Mouse (Mus musculus) MEL (cell line): ENCODE measurements around the gene Nudt16. TPM values are rescaled to one million over a fixed set of nuclear protein-coding genes. Genes with fewer than 3 reads are reported as not detected.

Source experiments
- DNase-seq: peaks from one replicate; pipeline ENCODE4 v3.0.0; 2011; ENCODE audit warnings: low read depth, low spot score
- H3K27ac ChIP-seq: 2 replicates; pipeline ENCODE4 v1.5.1; 2012; ENCODE audit warnings: low read depth, mild to moderate bottlenecking, control low read depth, low read length, moderate library complexity; ENCODE audit not compliant: control insufficient read depth
- H3K27me3 ChIP-seq, 2 experiments: fragments of 150-350 bp in 1 of 2; sonication (generic) in 1 of 2; 2 replicates each; pipeline ENCODE4 v1.6.1; 2012; ENCODE audit warnings: low read length in 2 of 2, mild to moderate bottlenecking in 2 of 2, improper control_type of control experiment in 1 of 2, moderate library complexity in 1 of 2; ENCODE audit not compliant: insufficient read depth in 2 of 2, control insufficient read depth in 1 of 2
- H3K36me3 ChIP-seq, 2 experiments: 2 replicates each; pipeline ENCODE4 v1.6.1; 2012 to 2014; ENCODE audit warnings: low read length in 2 of 2, improper control_type of control experiment in 1 of 2, inconsistent platforms in 1 of 2, mild to moderate bottlenecking in 1 of 2; ENCODE audit not compliant: insufficient read depth in 2 of 2, control insufficient read depth in 1 of 2
- H3K4me1 ChIP-seq, 2 experiments: fragments of 150-350 bp in 1 of 2; sonication (generic) in 1 of 2; 2 replicates each; pipeline ENCODE4 v1.6.1; 2012; ENCODE audit warnings: low read length in 2 of 2, improper control_type of control experiment in 1 of 2, mild to moderate bottlenecking in 1 of 2; ENCODE audit not compliant: insufficient read depth in 2 of 2, control insufficient read depth in 1 of 2
- H3K4me3 ChIP-seq, 2 experiments: fragments of 150-350 bp in 1 of 2; sonication (generic) in 1 of 2; 2 replicates each; pipeline ENCODE4 v1.5.1; 2012; ENCODE audit warnings: low read depth in 2 of 2, low read length in 2 of 2, mild to moderate bottlenecking in 2 of 2, moderate library complexity in 2 of 2, control low read depth in 1 of 2, improper control_type of control experiment in 1 of 2; ENCODE audit not compliant: control insufficient read depth in 1 of 2, insufficient read depth in 1 of 2
- H3K79me2 ChIP-seq: 2 replicates; pipeline ENCODE4 v1.6.1; 2012; ENCODE audit warnings: mild to moderate bottlenecking, low read length, moderate library complexity; ENCODE audit not compliant: control insufficient read depth, poor library complexity, insufficient read depth
- H3K9ac ChIP-seq: 2 replicates; pipeline ENCODE4 v1.6.1; 2012; ENCODE audit warnings: low read depth, mild to moderate bottlenecking, control low read depth, low read length, moderate library complexity; ENCODE audit not compliant: control insufficient read depth, poor library complexity, severe bottlenecking
- H3K9me3 ChIP-seq: fragments of 150-350 bp; sonication (generic); replicated peaks from 2 replicates; pipeline ENCODE4 v1.6.1; 2012; ENCODE audit warnings: mild to moderate bottlenecking, low read length, improper control_type of control experiment, moderate library complexity; ENCODE audit not compliant: insufficient read depth
- CHD1 ChIP-seq: IDR thresholded peaks from 2 replicates; pipeline ENCODE4 v1.6.1; 2012; ENCODE audit warnings: low read depth, mild to moderate bottlenecking, inconsistent platforms, low read length, improper control_type of control experiment
- CTCF ChIP-seq, 3 experiments: IDR thresholded peaks in 2 of 3; conservative IDR thresholded peaks in 1 of 3; 2 replicates each; pipeline ENCODE4 v1.5.1; 2011 to 2012; ENCODE audit warnings: low read length in 3 of 3, low read depth in 2 of 3, mild to moderate bottlenecking in 2 of 3, improper control_type of control experiment in 1 of 3, inconsistent platforms in 1 of 3, mixed read lengths in 1 of 3, moderate library complexity in 1 of 3; ENCODE audit not compliant: control insufficient read depth in 1 of 3, insufficient read depth in 1 of 3, poor library complexity in 1 of 3, severe bottlenecking in 1 of 3
- E2F4 ChIP-seq: IDR thresholded peaks from 2 replicates; pipeline ENCODE4 v1.6.1; 2011; ENCODE audit warnings: low read depth, low read length, improper control_type of control experiment, borderline replicate concordance
- ELF1 ChIP-seq: IDR thresholded peaks from 2 replicates; pipeline ENCODE4 v1.6.1; 2014; ENCODE audit warnings: low read depth, mild to moderate bottlenecking, inconsistent platforms, low read length, improper control_type of control experiment, moderate library complexity
- ETS1 ChIP-seq: IDR thresholded peaks from 2 replicates; pipeline ENCODE4 v1.6.1; 2012; ENCODE audit warnings: low read depth, mild to moderate bottlenecking, inconsistent platforms, low read length, improper control_type of control experiment, moderate library complexity
- GABPA ChIP-seq: IDR thresholded peaks from 2 replicates; pipeline ENCODE4 v1.6.1; 2012; ENCODE audit warnings: low read depth, mild to moderate bottlenecking, inconsistent platforms, low read length, improper control_type of control experiment, moderate library complexity
- GATA1 ChIP-seq: IDR thresholded peaks from 2 replicates; pipeline ENCODE4 v1.6.1; 2011; ENCODE audit warnings: low read depth, low read length, improper control_type of control experiment
- JUND ChIP-seq: IDR thresholded peaks from 2 replicates; pipeline ENCODE4 v1.6.1; 2011; ENCODE audit warnings: low read depth, mild to moderate bottlenecking, improper control_type of control experiment, low read length
- MAX ChIP-seq: IDR thresholded peaks from 2 replicates; pipeline ENCODE4 v1.6.1; 2011; ENCODE audit warnings: low read length, improper control_type of control experiment
- MAZ ChIP-seq: IDR thresholded peaks from 2 replicates; pipeline ENCODE4 v1.6.1; 2012; ENCODE audit warnings: low read depth, mild to moderate bottlenecking, inconsistent platforms, low read length, improper control_type of control experiment
- MEF2A ChIP-seq: IDR thresholded peaks from 2 replicates; pipeline ENCODE4 v1.6.1; 2014; ENCODE audit warnings: low read depth, mild to moderate bottlenecking, inconsistent platforms, low read length, improper control_type of control experiment; ENCODE audit not compliant: poor library complexity, insufficient replicate concordance, severe bottlenecking; ENCODE audit errors: extremely low read depth
- MXI1 ChIP-seq: IDR thresholded peaks from 2 replicates; pipeline ENCODE4 v1.6.1; 2011; ENCODE audit warnings: mild to moderate bottlenecking, low read depth, low read length, improper control_type of control experiment
- MYB ChIP-seq: IDR thresholded peaks from 2 replicates; pipeline ENCODE4 v1.6.1; 2011; ENCODE audit warnings: mild to moderate bottlenecking, low read depth, low read length, improper control_type of control experiment
- MYC ChIP-seq: IDR thresholded peaks from 2 replicates; pipeline ENCODE4 v1.6.1; 2011; ENCODE audit warnings: low read depth, mild to moderate bottlenecking, low read length, improper control_type of control experiment, moderate library complexity
- POLR2A ChIP-seq, 2 experiments: IDR thresholded peaks; 2 replicates each; pipeline ENCODE4 v1.6.1; 2011 to 2012; ENCODE audit warnings: low read length in 2 of 2, mild to moderate bottlenecking in 2 of 2, control low read depth in 1 of 2, improper control_type of control experiment in 1 of 2, low read depth in 1 of 2, moderate library complexity in 1 of 2; ENCODE audit not compliant: control insufficient read depth in 1 of 2, insufficient read depth in 1 of 2, poor library complexity in 1 of 2
- POLR2AphosphoS2 ChIP-seq: IDR thresholded peaks from 2 replicates; pipeline ENCODE4 v1.6.1; 2011; ENCODE audit warnings: low read length, improper control_type of control experiment
- POLR2AphosphoS5 ChIP-seq: IDR thresholded peaks from 2 replicates; pipeline ENCODE4 v1.6.1; 2012; ENCODE audit warnings: low read depth, borderline replicate concordance, mild to moderate bottlenecking, inconsistent platforms, low read length, moderate library complexity, mixed read lengths
- RAD21 ChIP-seq: IDR thresholded peaks from 2 replicates; pipeline ENCODE4 v1.6.1; 2011; ENCODE audit warnings: mild to moderate bottlenecking, low read depth, low read length, improper control_type of control experiment
- RCOR1 ChIP-seq: IDR thresholded peaks from 2 replicates; pipeline ENCODE4 v1.6.1; 2012; ENCODE audit warnings: low read depth, mild to moderate bottlenecking, inconsistent platforms, low read length, improper control_type of control experiment
- SMC3 ChIP-seq: IDR thresholded peaks from 2 replicates; pipeline ENCODE4 v1.6.1; 2011; ENCODE audit warnings: low read depth, low read length, improper control_type of control experiment
- TAL1 ChIP-seq: IDR thresholded peaks from 2 replicates; pipeline ENCODE4 v1.6.1; 2012; ENCODE audit warnings: mild to moderate bottlenecking, inconsistent platforms, low read length, moderate library complexity, mixed read lengths
- TBP ChIP-seq: IDR thresholded peaks from 2 replicates; pipeline ENCODE4 v1.8.0; 2011; ENCODE audit warnings: low read depth, low read length, improper control_type of control experiment
- TCF12 ChIP-seq: IDR thresholded peaks from 2 replicates; pipeline ENCODE4 v1.6.1; 2014; ENCODE audit warnings: low read depth, mild to moderate bottlenecking, inconsistent platforms, low read length, improper control_type of control experiment, moderate library complexity
- UBTF ChIP-seq: IDR thresholded peaks from 2 replicates; pipeline ENCODE4 v1.6.1; 2012; ENCODE audit warnings: low read depth, mild to moderate bottlenecking, inconsistent platforms, low read length, improper control_type of control experiment, moderate library complexity, borderline replicate concordance; ENCODE audit not compliant: insufficient read depth
- USF2 ChIP-seq, 2 experiments: IDR thresholded peaks; 2 replicates each; pipeline ENCODE4 v1.6.1; 2011 to 2012; ENCODE audit warnings: improper control_type of control experiment in 2 of 2, low read length in 2 of 2, borderline replicate concordance in 1 of 2, inconsistent platforms in 1 of 2, low read depth in 1 of 2, mild to moderate bottlenecking in 1 of 2; ENCODE audit not compliant: insufficient read depth in 1 of 2
- ZC3H11A ChIP-seq: IDR thresholded peaks from 2 replicates; pipeline ENCODE4 v1.6.1; 2012; ENCODE audit warnings: low read depth, mild to moderate bottlenecking, inconsistent platforms, low read length, improper control_type of control experiment
- ZKSCAN1 ChIP-seq: IDR thresholded peaks from 2 replicates; pipeline ENCODE4 v1.6.1; 2012; ENCODE audit warnings: low read depth, mild to moderate bottlenecking, inconsistent platforms, low read length, improper control_type of control experiment, moderate library complexity
- ZNF384 ChIP-seq: IDR thresholded peaks from 2 replicates; pipeline ENCODE4 v1.6.1; 2012; ENCODE audit warnings: low read depth, mild to moderate bottlenecking, inconsistent platforms, low read length, improper control_type of control experiment
- polyA plus RNA-seq, 2 experiments: library from polyadenylated mRNA; stranded (reverse) in 1 of 2; unstranded in 1 of 2; fragments of >175 nt in 1 of 2; fragments of >200 nt in 1 of 2; gene quantifications; 2 replicates each; pipeline versions ENCODE4 v1.2.1 to v1.2.4; 2012; ENCODE audit warnings: low replicate concordance in 2 of 2, low read depth in 1 of 2; ENCODE audit not compliant: insufficient read length in 2 of 2, insufficient read depth in 1 of 2, missing spikeins in 1 of 2
- total RNA-seq: library from RNA; depleted of rRNA; stranded (reverse); fragments of 300-350 nt; gene quantifications from 2 replicates; pipeline ENCODE4 v1.2.3, GENCODE M21; 2012

Nudt16 gene
- total and polyA plus RNA-seq, 3 experiments: 3.4 to 8.2 TPM; not detected in 1

GRCm38 (mm10) chr9:105101911-105102310, 29.7 kb downstream of the Nudt16 start:
- Histone ChIP-seq H3K9me3 (no peaks in the 10 kb centered on the region), H3K27ac (no peak overlapping the region), H3K36me3 (no peaks in the 10 kb centered on the region), H3K9ac (no peak overlapping the region), H3K27me3 (no peaks in the 10 kb centered on the region), H3K4me3 (no peak overlapping the region), H3K4me1 (no peaks in the 10 kb centered on the region), H3K79me2 (no peaks in the 10 kb centered on the region)
- DNase-seq: no peak
- TF ChIP-seq SMC3 (no peak), E2F4 (no peak), GATA1 (no peak), ZC3H11A (no peak), USF2 (IDR thresholded peaks at IDR 0.05; ENCODE audit: borderline replicate concordance in 1 of 2, insufficient read depth in 1 of 2, low read depth in 1 of 2, low read length in 2 of 2) (no peak), CHD1 (no peak), RAD21 (no peak), TAL1 (no peak), POLR2AphosphoS2 (no peak), ELF1 (no peak), MAX (no peak), MYB (no peak), CTCF (IDR thresholded peaks at IDR 0.05 in 2 of 3, conservative IDR thresholded peaks at IDR 0.05 in 1 of 3; ENCODE audit: control insufficient read depth in 1 of 3, insufficient read depth in 1 of 3, low read depth in 2 of 3, low read length in 3 of 3, poor library complexity in 1 of 3, severe bottlenecking in 1 of 3) (no peak), MXI1 (no peak), RCOR1 (no peak), TCF12 (no peak), POLR2A (IDR thresholded peaks at IDR 0.05; ENCODE audit: control insufficient read depth in 1 of 2, insufficient read depth in 1 of 2, low read depth in 1 of 2, low read length in 2 of 2, poor library complexity in 1 of 2) (no peak), ZKSCAN1 (no peak)

GRCm38 (mm10) chr9:105100807-105101570, 30.6 kb downstream of the Nudt16 start:
- H3K4me3 ChIP-seq: no peak overlapping the region
- no peaks in the 10 kb centered on the region for H3K9me3 ChIP-seq
- H3K4me1 ChIP-seq: no peaks in the 10 kb centered on the region
- no peaks in the 10 kb centered on the region for H3K27me3 ChIP-seq
- no peaks in the 10 kb centered on the region for H3K79me2 ChIP-seq
- H3K9ac ChIP-seq: no peak overlapping the region
- no peak for TF ChIP-seq ETS1
- no peak for TF ChIP-seq MAZ
- no peak for TF ChIP-seq ZNF384
- TF ChIP-seq UBTF: no peak
- no peak for TF ChIP-seq JUND
- TF ChIP-seq TAL1: no peak
- TF ChIP-seq SMC3: no peak
- no peak for TF ChIP-seq POLR2AphosphoS5
- TF ChIP-seq ELF1: no peak
- TF ChIP-seq MEF2A: no peak
- TF ChIP-seq ZC3H11A: no peak
- TF ChIP-seq ZKSCAN1: no peak
- TF ChIP-seq POLR2A (IDR thresholded peaks at IDR 0.05; ENCODE audit: control insufficient read depth in 1 of 2, insufficient read depth in 1 of 2, low read depth in 1 of 2, low read length in 2 of 2, poor library complexity in 1 of 2): no peak
- no peak for TF ChIP-seq MYC
- no peak for TF ChIP-seq CTCF (IDR thresholded peaks at IDR 0.05 in 2 of 3, conservative IDR thresholded peaks at IDR 0.05 in 1 of 3; ENCODE audit: control insufficient read depth in 1 of 3, insufficient read depth in 1 of 3, low read depth in 2 of 3, low read length in 3 of 3, poor library complexity in 1 of 3, severe bottlenecking in 1 of 3)
- TF ChIP-seq TCF12: no peak
- TF ChIP-seq TBP: no peak
- no peak for TF ChIP-seq POLR2AphosphoS2
- no peak for TF ChIP-seq GABPA
- no peak overlapping the region for H3K27ac ChIP-seq
- DNase-seq: no peak
- H3K36me3 ChIP-seq: no peaks in the 10 kb centered on the region
